Mouse (Mus musculus): ENCODE measurements around the gene Samd9l. TPM values are rescaled to one million over a fixed set of nuclear protein-coding genes. Genes with fewer than 3 reads are reported as not detected.
"Not testable (repeated sequence)": the region's sequence is repeated elsewhere in the genome, so short reads cannot be mapped to it uniquely, and the experiment has no call there.

The Samd9l gene
- polyA plus RNA-seq, 1 experiment from 2014 or later = 0.11 TPM

DNA sequence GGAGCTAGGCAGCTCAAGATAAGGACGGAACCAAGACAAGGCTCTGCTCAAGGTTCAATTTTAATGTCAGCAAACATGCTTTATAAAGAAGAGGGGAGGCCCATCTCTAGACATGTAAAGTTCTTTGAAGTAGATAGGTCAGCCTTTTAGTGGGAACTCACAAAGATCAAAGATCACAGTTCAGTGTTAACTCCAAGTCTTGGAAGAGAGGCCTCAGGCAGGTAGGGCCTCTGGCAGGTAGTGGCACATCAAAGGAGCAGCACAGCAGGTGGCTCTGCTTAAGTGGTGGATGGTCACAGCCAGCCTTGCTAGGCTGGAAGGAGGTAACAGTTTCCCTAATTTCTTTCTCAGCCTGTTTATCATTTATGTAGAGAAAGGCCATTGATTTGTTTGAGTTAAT lies 33.8 kb downstream of the Samd9l start:
- H3K4me3 ChIP-seq (ENCODE audit: low read depth, low read length); ATAC-seq (ENCODE audit: insufficient read depth, low FRiP score, low TSS enrichment); H3K4me1 ChIP-seq (ENCODE audit: control insufficient read depth, insufficient read depth, low read length); H3K9ac ChIP-seq (ENCODE audit: low read length); H3K9me3 ChIP-seq (ENCODE audit: control insufficient read depth, low read length); H3K27ac ChIP-seq (ENCODE audit: low read depth, low read length); H3K4me2 ChIP-seq (ENCODE audit: low read depth); H3K27me3 ChIP-seq (ENCODE audit: control insufficient read depth, insufficient read depth, low read length); H3K36me3 ChIP-seq (ENCODE audit: control insufficient read depth, insufficient read depth, low read length); DNase-seq (ENCODE audit: low spot score): not testable (repeated sequence)
- 86% methylated on average over 1 of the region's 1 CpGs for WGBS

DNA sequence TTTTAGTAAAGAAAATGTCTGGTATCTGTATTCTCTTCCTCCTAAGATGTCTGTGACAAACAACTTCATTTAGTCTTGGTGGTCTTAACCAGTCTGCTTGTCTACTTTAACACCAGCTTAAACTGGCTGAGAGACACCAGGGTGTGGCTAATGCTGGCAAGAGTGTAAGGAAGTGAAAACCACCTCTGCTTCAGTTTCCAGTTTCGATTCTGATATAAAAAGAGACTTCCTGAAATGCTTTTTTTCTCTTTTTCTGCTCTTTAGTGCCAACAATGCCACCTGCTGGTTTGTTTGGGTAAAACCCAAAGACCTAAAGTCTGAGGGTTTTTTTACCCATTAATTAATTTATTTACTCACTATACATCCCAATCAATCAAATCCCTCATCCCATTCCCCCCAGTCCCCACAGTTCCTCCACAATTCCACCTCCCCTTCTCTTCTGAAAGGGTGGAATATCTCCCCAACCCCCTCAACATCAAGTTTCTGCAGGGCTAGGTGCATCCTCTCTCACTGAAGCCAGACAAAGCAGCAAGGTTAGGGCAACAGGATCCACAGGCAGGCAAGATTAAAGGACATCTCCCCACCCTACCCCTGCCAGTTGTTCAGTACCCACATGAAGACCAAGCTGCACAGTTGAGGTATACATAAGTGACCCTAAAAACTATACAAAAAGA lies 53.3 kb downstream of the Samd9l start:
- ATAC-seq (ENCODE audit: insufficient read depth, low FRiP score, low TSS enrichment) = not testable (repeated sequence)

DNA sequence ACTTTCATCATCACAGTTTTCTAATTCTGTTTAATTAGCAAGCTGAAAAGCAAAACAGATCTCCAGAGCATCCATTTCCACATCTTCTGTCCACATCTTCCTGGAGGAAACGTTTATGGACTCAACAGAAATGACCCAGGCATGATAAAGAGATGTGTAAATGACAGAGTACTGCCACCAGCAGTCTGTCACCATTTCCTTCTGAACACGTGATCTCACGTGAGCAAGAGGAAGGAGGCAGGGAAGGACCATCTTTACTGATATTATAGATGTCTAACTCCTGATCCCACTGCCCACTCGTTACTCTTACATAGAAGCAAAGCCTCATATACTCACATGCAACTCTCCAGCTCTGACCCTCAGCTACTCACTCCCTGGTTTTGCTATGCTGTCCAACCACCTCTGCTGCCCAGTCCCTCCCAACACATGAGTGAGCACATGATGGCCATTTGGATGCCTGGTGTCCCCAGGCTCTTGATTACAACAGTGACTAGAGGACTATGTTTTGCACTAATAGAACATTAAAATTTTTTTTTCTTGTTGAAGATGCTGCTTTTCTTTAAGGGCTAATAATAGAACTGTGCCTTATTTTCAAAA lies 54.2 kb downstream of the Samd9l start:
- not testable (repeated sequence) for H3K4me2 ChIP-seq (ENCODE audit: low read depth)

More for the DNA sequence above, 53.3 kb downstream of the Samd9l start:
- not testable (repeated sequence) for H3K4me3 ChIP-seq (ENCODE audit: low read depth, low read length); H3K27ac ChIP-seq (ENCODE audit: low read depth, low read length); H3K36me3 ChIP-seq (ENCODE audit: control insufficient read depth, insufficient read depth, low read length); H3K4me2 ChIP-seq (ENCODE audit: low read depth); H3K27me3 ChIP-seq (ENCODE audit: control insufficient read depth, insufficient read depth, low read length); H3K9me3 ChIP-seq (ENCODE audit: control insufficient read depth, low read length); H3K4me1 ChIP-seq (ENCODE audit: control insufficient read depth, insufficient read depth, low read length); H3K9ac ChIP-seq (ENCODE audit: low read length)
- WGBS = 41% methylated on average over 1 of the region's 1 CpGs
- peak; percentile 24 for DNase-seq (ENCODE audit: low spot score)

DNA sequence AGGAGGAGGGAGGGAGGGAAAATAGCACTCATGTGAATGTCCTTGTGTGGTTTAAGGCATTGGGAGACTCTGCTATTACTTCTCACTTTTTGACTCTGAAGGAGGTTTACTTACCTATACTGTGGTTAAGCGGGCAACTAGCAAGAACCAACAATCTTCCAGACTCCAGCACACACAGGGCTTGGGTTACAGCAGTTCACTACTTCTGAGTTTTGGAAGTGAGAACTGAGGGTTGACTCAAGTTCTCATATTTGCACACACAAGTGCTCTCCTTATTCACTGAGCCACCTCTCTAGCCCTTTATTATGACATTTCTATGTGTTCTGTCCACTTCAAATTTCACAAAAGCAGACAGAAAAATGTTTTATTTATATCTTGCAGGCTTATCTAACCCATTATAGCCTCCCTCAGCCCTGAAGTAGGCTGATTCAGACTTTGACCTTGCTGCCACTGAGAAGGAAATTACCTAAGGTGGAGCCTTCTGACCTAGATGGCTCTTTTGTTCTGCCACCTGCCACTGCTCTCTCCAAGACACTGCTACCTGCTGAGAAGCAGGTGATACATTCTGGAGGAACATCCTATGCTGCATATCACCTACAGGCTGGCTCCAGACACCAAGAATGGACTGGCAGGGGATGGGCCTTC lies 55.6 kb downstream of the Samd9l start:
- ATAC-seq (ENCODE audit: insufficient read depth, low FRiP score, low TSS enrichment) = not testable (repeated sequence)

More for the DNA sequence above, 54.2 kb downstream of the Samd9l start:
- H3K9me3 ChIP-seq (ENCODE audit: control insufficient read depth, low read length); ATAC-seq (ENCODE audit: insufficient read depth, low FRiP score, low TSS enrichment); H3K4me1 ChIP-seq (ENCODE audit: control insufficient read depth, insufficient read depth, low read length); H3K27ac ChIP-seq (ENCODE audit: low read depth, low read length); DNase-seq (ENCODE audit: low spot score); H3K27me3 ChIP-seq (ENCODE audit: control insufficient read depth, insufficient read depth, low read length); H3K9ac ChIP-seq (ENCODE audit: low read length); H3K4me3 ChIP-seq (ENCODE audit: low read depth, low read length); H3K36me3 ChIP-seq (ENCODE audit: control insufficient read depth, insufficient read depth, low read length): not testable (repeated sequence)
- 66% methylated on average over 3 of the region's 4 CpGs for WGBS

DNA sequence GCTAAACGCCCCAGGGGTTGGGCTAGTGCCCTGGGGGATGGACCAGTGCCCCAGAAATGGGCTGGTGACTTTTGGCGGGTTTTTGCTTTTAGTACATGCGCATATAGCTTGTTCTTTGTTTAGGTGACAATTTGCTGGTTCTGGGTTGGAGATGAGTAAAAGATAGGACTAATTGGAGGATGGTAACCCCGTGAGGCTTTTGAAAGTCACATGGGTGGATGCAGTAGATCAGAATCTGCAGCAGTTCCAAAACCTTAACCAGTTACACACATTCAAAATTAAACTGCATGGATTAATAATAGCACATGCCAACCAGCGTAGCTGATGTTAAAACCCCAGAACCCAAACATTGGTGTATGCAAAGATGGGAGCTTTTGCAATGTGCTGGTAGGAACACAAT lies 57.9 kb downstream of the Samd9l start:
- H3K27me3 ChIP-seq (ENCODE audit: control insufficient read depth, insufficient read depth, low read length) = no peaks in the 10 kb centered on the region
- ATAC-seq (ENCODE audit: insufficient read depth, low FRiP score, low TSS enrichment) = no peak
- WGBS = 56% methylated on average over 5 of the region's 5 CpGs
- H3K4me1 ChIP-seq (ENCODE audit: control insufficient read depth, insufficient read depth, low read length) = no peaks in the 10 kb centered on the region
- H3K4me3 ChIP-seq (ENCODE audit: low read depth, low read length) = no peak overlapping the region
- DNase-seq (ENCODE audit: low spot score) = no peak
- H3K36me3 ChIP-seq (ENCODE audit: control insufficient read depth, insufficient read depth, low read length) = no peaks in the 10 kb centered on the region
- no peak overlapping the region for H3K4me2 ChIP-seq (ENCODE audit: low read depth)
- H3K9ac ChIP-seq (ENCODE audit: low read length) = no peak overlapping the region
- H3K9me3 ChIP-seq (ENCODE audit: control insufficient read depth, low read length) = no peaks in the 10 kb centered on the region
- H3K27ac ChIP-seq (ENCODE audit: low read depth, low read length) = no peak overlapping the region

More for the DNA sequence above, 55.6 kb downstream of the Samd9l start:
- not testable (repeated sequence) for DNase-seq (ENCODE audit: low spot score); H3K4me2 ChIP-seq (ENCODE audit: low read depth); H3K27ac ChIP-seq (ENCODE audit: low read depth, low read length); H3K9ac ChIP-seq (ENCODE audit: low read length); H3K4me1 ChIP-seq (ENCODE audit: control insufficient read depth, insufficient read depth, low read length); H3K4me3 ChIP-seq (ENCODE audit: low read depth, low read length); H3K27me3 ChIP-seq (ENCODE audit: control insufficient read depth, insufficient read depth, low read length); H3K36me3 ChIP-seq (ENCODE audit: control insufficient read depth, insufficient read depth, low read length); H3K9me3 ChIP-seq (ENCODE audit: control insufficient read depth, low read length)
- 80% methylated on average over 1 of the region's 1 CpGs for WGBS

DNA sequence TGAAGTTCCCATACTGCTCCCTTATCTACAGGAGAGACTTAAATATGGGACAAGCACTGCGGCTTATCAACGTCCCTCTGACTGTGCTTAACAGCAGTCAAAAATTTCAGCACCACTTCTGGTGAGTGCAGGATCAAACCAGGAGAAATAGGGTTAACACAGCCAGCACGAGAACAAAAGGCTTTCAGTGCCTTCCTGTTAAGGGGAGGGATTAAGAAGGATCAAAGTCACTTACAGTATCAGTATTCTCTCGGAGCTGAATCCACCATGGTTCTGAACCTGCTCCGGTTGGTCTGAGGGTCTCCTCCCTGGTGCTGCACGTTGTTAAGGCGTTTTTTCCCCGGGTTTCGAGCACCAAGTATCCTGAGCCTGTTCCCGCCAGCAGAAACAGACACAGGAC lies 58.4 kb downstream of the Samd9l start:
- DNase-seq (ENCODE audit: low spot score) = peak; percentile 10
- not testable (repeated sequence) for ATAC-seq (ENCODE audit: insufficient read depth, low FRiP score, low TSS enrichment); H3K4me1 ChIP-seq (ENCODE audit: control insufficient read depth, insufficient read depth, low read length); H3K9ac ChIP-seq (ENCODE audit: low read length); H3K4me3 ChIP-seq (ENCODE audit: low read depth, low read length); H3K36me3 ChIP-seq (ENCODE audit: control insufficient read depth, insufficient read depth, low read length); H3K27ac ChIP-seq (ENCODE audit: low read depth, low read length); H3K9me3 ChIP-seq (ENCODE audit: control insufficient read depth, low read length); H3K27me3 ChIP-seq (ENCODE audit: control insufficient read depth, insufficient read depth, low read length); H3K4me2 ChIP-seq (ENCODE audit: low read depth)
- 31% methylated on average over 10 of the region's 10 CpGs for WGBS

DNA sequence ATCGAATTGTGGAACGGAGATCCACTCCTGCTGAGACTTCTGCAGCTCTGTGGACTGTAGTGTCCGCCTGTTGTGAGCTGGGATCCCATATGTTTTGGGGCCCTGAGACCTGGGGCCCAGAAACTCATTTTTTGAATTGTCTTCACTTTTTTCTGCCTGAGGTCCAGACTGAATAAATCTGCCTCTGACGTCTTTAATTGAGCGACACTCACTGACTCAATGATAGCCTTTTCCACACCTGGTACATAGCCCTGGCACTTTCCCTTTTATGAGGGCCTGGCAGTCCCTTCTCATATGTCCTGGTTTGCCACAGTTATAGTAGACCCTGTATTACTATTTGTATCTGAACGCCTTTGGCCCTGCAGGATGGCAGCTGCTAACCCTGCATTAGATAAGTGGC lies 60.2 kb downstream of the Samd9l start:
- not testable (repeated sequence) for H3K36me3 ChIP-seq (ENCODE audit: control insufficient read depth, insufficient read depth, low read length); H3K9me3 ChIP-seq (ENCODE audit: control insufficient read depth, low read length); H3K27ac ChIP-seq (ENCODE audit: low read depth, low read length); H3K4me3 ChIP-seq (ENCODE audit: low read depth, low read length); H3K4me2 ChIP-seq (ENCODE audit: low read depth); H3K4me1 ChIP-seq (ENCODE audit: control insufficient read depth, insufficient read depth, low read length); H3K27me3 ChIP-seq (ENCODE audit: control insufficient read depth, insufficient read depth, low read length); ATAC-seq (ENCODE audit: insufficient read depth, low FRiP score, low TSS enrichment); H3K9ac ChIP-seq (ENCODE audit: low read length); DNase-seq (ENCODE audit: low spot score)
- 59% methylated on average over 6 of the region's 6 CpGs for WGBS
